Mouse (Mus musculus) ES-E14 (cell line): ENCODE measurements around the gene Foxo6.

Experiments
- CHD2 ChIP-seq: IDR thresholded peaks from 2 replicates; pipeline ENCODE4 v1.6.1; 2014; ENCODE audit warnings: mild to moderate bottlenecking, low read depth, low read length, inconsistent platforms
- ZC3H11A ChIP-seq: IDR thresholded peaks from 2 replicates; pipeline ENCODE4 v1.6.1; 2012; ENCODE audit warnings: low read depth, mild to moderate bottlenecking, inconsistent platforms, low read length, borderline replicate concordance

DNA sequence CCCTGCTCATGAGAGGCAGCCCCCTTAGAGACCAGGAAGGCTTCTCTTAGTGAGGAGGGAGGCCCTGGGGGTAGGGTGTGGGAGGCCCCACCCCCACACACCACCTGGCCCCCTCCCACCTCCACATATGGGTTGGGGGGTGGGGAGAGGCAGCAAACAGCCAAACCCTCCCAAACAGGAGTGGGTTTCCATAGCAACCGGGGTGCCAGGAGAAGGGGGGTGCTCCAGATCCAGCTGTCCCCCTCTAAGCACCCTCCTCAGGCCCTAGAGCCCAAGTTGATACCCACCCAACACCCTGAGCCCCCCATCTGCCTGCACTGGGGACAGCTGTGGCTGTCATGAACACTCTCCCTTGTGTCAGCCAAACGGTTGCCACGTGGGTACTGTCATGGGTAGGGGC, 6.1 kb downstream of the Foxo6 start:
- TF ChIP-seq ZC3H11A, result no peak
- no peak for TF ChIP-seq CHD2
